Mouse (Mus musculus): Measurements from ENCODE around the gene Csrnp3. TPM values are rescaled to one million over a fixed set of nuclear protein-coding genes. Genes with fewer than 3 reads are reported as not detected.

The Csrnp3 gene
- total RNA-seq (2012; rRNA removed): 1.7 and 2.5 TPM in 2 replicates
- 1.7 and 2.3 TPM in 2 replicates for total RNA-seq (2014; rRNA removed)
- polyA plus RNA-seq (2012; ENCODE audit: insufficient read length, low read depth): 2.0 and 2.2 TPM in 2 replicates

GRCm38 (mm10) chr2:65845551-65845950, at the start of gene Csrnp3:
Gene Csrnp3 (plus strand): TSS chr2:65845767.
- Histone ChIP-seq H3K9ac (ENCODE audit: insufficient read depth, low read depth) (no peak within 1 kb of the TSS), H3K27me3 (replicated peaks) (no peaks in the 10 kb centered on the region), H3K36me3 (replicated peaks in 1 of 2; ENCODE audit: control insufficient read depth in 1 of 2, insufficient read depth in 1 of 2, low read length in 1 of 2) (no peaks in the 10 kb centered on the region), H3K4me1 (ENCODE audit: control insufficient read depth in 1 of 2, insufficient read depth in 2 of 2) (no peaks in the 10 kb centered on the region), H3K27ac (ENCODE audit: insufficient read depth, low read depth) (no peak within 1 kb of the TSS), H3K4me2 (ENCODE audit: insufficient read depth, low read depth, poor library complexity, severe bottlenecking) (no peak within 1 kb of the TSS), H3K79me2 (replicated peaks; ENCODE audit: control insufficient read depth, extremely low read depth, insufficient read depth, poor library complexity, severe bottlenecking) (no peaks in the 10 kb centered on the region), H3K9me3 (replicated peaks; ENCODE audit: low read length) (peaks cover 2% of the 10 kb centered on the region), H3K4me3 (replicated peaks in 1 of 3; ENCODE audit: low read depth in 2 of 3, low read length in 2 of 3, poor library complexity in 1 of 3) (no peak within 1 kb of the TSS)
- TF ChIP-seq SIN3A (IDR thresholded peaks at IDR 0.05; ENCODE audit: low read length) (no peak), SMC3 (IDR thresholded peaks at IDR 0.05; ENCODE audit: low read depth, low read length) (no peak), HCFC1 (IDR thresholded peaks at IDR 0.05; ENCODE audit: low read depth, low read length) (no peak), TBP (conservative IDR thresholded peaks at IDR 0.05; ENCODE audit: low read depth, low read length) (no peak), USF1 (IDR thresholded peaks at IDR 0.05; ENCODE audit: low read depth, low read length) (no peak), NELFE (IDR thresholded peaks at IDR 0.05; ENCODE audit: low read depth, low read length) (no peak), MAX (IDR thresholded peaks at IDR 0.05; ENCODE audit: low read length) (no peak), PAX5 (IDR thresholded peaks at IDR 0.05; ENCODE audit: low read length) (no peak), JUN (IDR thresholded peaks at IDR 0.05; ENCODE audit: insufficient read depth, low read depth, low read length) (no peak), BHLHE40 (IDR thresholded peaks at IDR 0.05; ENCODE audit: low read depth, low read length) (no peak), POLR2AphosphoS2 (IDR thresholded peaks at IDR 0.05; ENCODE audit: low read depth, low read length) (no peak), ZKSCAN1 (IDR thresholded peaks at IDR 0.05; ENCODE audit: borderline replicate concordance, low read depth, low read length) (no peak), GABPA (IDR thresholded peaks at IDR 0.05; ENCODE audit: insufficient replicate concordance, low read depth, low read length) (no peak), JUND (conservative IDR thresholded peaks at IDR 0.05; ENCODE audit: low read depth, low read length) (no peak), USF2 (conservative IDR thresholded peaks at IDR 0.05; ENCODE audit: low read depth, low read length) (no peak), KAT2A (IDR thresholded peaks at IDR 0.05; ENCODE audit: insufficient replicate concordance, low read length) (no peak), RCOR1 (conservative IDR thresholded peaks at IDR 0.05; ENCODE audit: low read depth, low read length) (no peak), ZC3H11A (IDR thresholded peaks at IDR 0.05; ENCODE audit: low read depth, low read length) (no peak), RAD21 (IDR thresholded peaks at IDR 0.05; ENCODE audit: low read depth, low read length) (no peak), ZNF384 (IDR thresholded peaks at IDR 0.05; ENCODE audit: low read depth, low read length) (no peak)
- dilution Hi-C loops (cut with MboI; ENCODE audit: extremely low pct_ligation_motif_present, extremely low pct_unique_long_range_greater_than_20kb, low sequenced_read_pairs): no loop called here
- DNase-seq (ENCODE audit: extremely low read depth): no peak
- in situ Hi-C loops (cut with MboI; ENCODE audit: low pct_ligation_motif_present, low pct_unique_long_range_greater_than_20kb, low sequenced_read_pairs): no loop called here

GRCm38 (mm10) chr2:65801054-65801709, 44.4 kb upstream of the Csrnp3 start:
- H3K9me3 ChIP-seq (replicated peaks; ENCODE audit: low read length): peaks cover 15% of the 10 kb centered on the region
- in situ Hi-C loops (cut with MboI; ENCODE audit: low pct_ligation_motif_present, low pct_unique_long_range_greater_than_20kb, low sequenced_read_pairs) (no loop called here), dilution Hi-C loops (cut with MboI; ENCODE audit: extremely low pct_ligation_motif_present, extremely low pct_unique_long_range_greater_than_20kb, low sequenced_read_pairs) (no loop called here)
- no peaks in the 10 kb centered on the region for H3K79me2 ChIP-seq (replicated peaks; ENCODE audit: control insufficient read depth, extremely low read depth, insufficient read depth, poor library complexity, severe bottlenecking)
- H3K9ac ChIP-seq (ENCODE audit: insufficient read depth, low read depth): no peak overlapping the region
- H3K27ac ChIP-seq (ENCODE audit: insufficient read depth, low read depth): no peak overlapping the region
- H3K4me2 ChIP-seq (ENCODE audit: insufficient read depth, low read depth, poor library complexity, severe bottlenecking): no peak overlapping the region
- no peak overlapping the region for H3K4me3 ChIP-seq (replicated peaks in 1 of 3; ENCODE audit: low read depth in 2 of 3, low read length in 2 of 3, poor library complexity in 1 of 3)
- peaks cover 0 to 6% of the 10 kb centered on the region in 2 experiments; a peak in 1 of 4 replicates for H3K4me1 ChIP-seq (ENCODE audit: control insufficient read depth in 1 of 2, insufficient read depth in 2 of 2)
- H3K27me3 ChIP-seq (replicated peaks): no peaks in the 10 kb centered on the region
- no peak for DNase-seq (ENCODE audit: extremely low read depth)
- H3K36me3 ChIP-seq (replicated peaks in 1 of 2; ENCODE audit: control insufficient read depth in 1 of 2, insufficient read depth in 1 of 2, low read length in 1 of 2): no peaks in the 10 kb centered on the region
- no peak for TF ChIP-seq ELF1 (IDR thresholded peaks at IDR 0.05; ENCODE audit: low read depth, low read length)
- no peak for TF ChIP-seq ZMIZ1 (IDR thresholded peaks at IDR 0.05; ENCODE audit: low read depth, low read length)
- TF ChIP-seq ZNF384 (IDR thresholded peaks at IDR 0.05; ENCODE audit: low read depth, low read length): no peak
- no peak for TF ChIP-seq MAZ (IDR thresholded peaks at IDR 0.05; ENCODE audit: low read depth, low read length)
- no peak for TF ChIP-seq TBP (conservative IDR thresholded peaks at IDR 0.05; ENCODE audit: low read depth, low read length)
- TF ChIP-seq CHD2 (IDR thresholded peaks at IDR 0.05; ENCODE audit: low read length): no peak
- TF ChIP-seq POLR2AphosphoS2 (IDR thresholded peaks at IDR 0.05; ENCODE audit: low read depth, low read length): no peak
- no peak for TF ChIP-seq CHD1 (IDR thresholded peaks at IDR 0.05; ENCODE audit: low read depth, low read length)
- no peak for TF ChIP-seq TCF12 (IDR thresholded peaks at IDR 0.05; ENCODE audit: low read depth, low read length)
- TF ChIP-seq MAFK (IDR thresholded peaks at IDR 0.05; ENCODE audit: insufficient replicate concordance, low read length): no peak
- TF ChIP-seq PAX5 (IDR thresholded peaks at IDR 0.05; ENCODE audit: low read length): no peak
- no peak for TF ChIP-seq MAX (IDR thresholded peaks at IDR 0.05; ENCODE audit: low read length)
- TF ChIP-seq JUND (conservative IDR thresholded peaks at IDR 0.05; ENCODE audit: low read depth, low read length): no peak
- no peak for TF ChIP-seq JUN (IDR thresholded peaks at IDR 0.05; ENCODE audit: insufficient read depth, low read depth, low read length)
- TF ChIP-seq GABPA (IDR thresholded peaks at IDR 0.05; ENCODE audit: insufficient replicate concordance, low read depth, low read length): no peak
- no peak for TF ChIP-seq ETS1 (conservative IDR thresholded peaks at IDR 0.05; ENCODE audit: low read depth, low read length)
- no peak for TF ChIP-seq POLR2A (IDR thresholded peaks at IDR 0.05; ENCODE audit: low read depth, low read length)

Measured in CH12.LX (cell line).